Mouse (Mus musculus) limb, embryonic 14.5 days (tissue): ENCODE results near the gene Hmgn1. TPM values are rescaled to one million over a fixed set of nuclear protein-coding genes. Genes with fewer than 3 reads are reported as not detected.

Source experiments
- ATAC-seq: fragments of 200-750 bp; cut with Nextera tagmentation; 2 replicates; pipeline ENCODE4 v1.8.0; 2017; ENCODE audit warnings: low read depth, moderate number of reproducible peaks, moderate TSS enrichment; ENCODE audit not compliant: low FRiP score
- DNase-seq: peaks from one replicate; pipeline ENCODE4 v3.0.0-alpha.2; 2015; ENCODE audit warnings: low spot score
- H3K27ac ChIP-seq: fragments of 300-500 bp; sonication (generic); replicated peaks from 2 replicates; pipeline ENCODE4 v1.5.1; 2014; ENCODE audit warnings: low read depth, mild to moderate bottlenecking, low read length, moderate library complexity, mixed read lengths
- H3K27me3 ChIP-seq: fragments of 300-500 bp; sonication (generic); 2 replicates; pipeline ENCODE4 v1.6.1; 2014; ENCODE audit warnings: low read length, mixed read lengths; ENCODE audit not compliant: control insufficient read depth, insufficient read depth
- H3K36me3 ChIP-seq: fragments of 300-500 bp; sonication (generic); 2 replicates; pipeline ENCODE4 v1.6.1; 2014; ENCODE audit warnings: mild to moderate bottlenecking, low read length, moderate library complexity, mixed read lengths; ENCODE audit not compliant: control insufficient read depth, insufficient read depth
- H3K4me1 ChIP-seq: fragments of 300-500 bp; sonication (generic); 2 replicates; pipeline ENCODE4 v1.6.1; 2014; ENCODE audit warnings: antibody characterized with exemption, low read length, mixed read lengths; ENCODE audit not compliant: control insufficient read depth, insufficient read depth
- H3K4me2 ChIP-seq: fragments of 300-500 bp; sonication (generic); replicated peaks from 2 replicates; pipeline ENCODE4 v1.6.1; 2014; ENCODE audit warnings: low read depth, mild to moderate bottlenecking, low read length, moderate library complexity; ENCODE audit not compliant: severe bottlenecking
- H3K4me3 ChIP-seq: fragments of 300-500 bp; sonication (generic); replicated peaks from 2 replicates; pipeline ENCODE4 v1.5.1; 2014; ENCODE audit warnings: low read length
- H3K9ac ChIP-seq: fragments of 300-500 bp; sonication (generic); 2 replicates; pipeline ENCODE4 v1.6.1; 2014; ENCODE audit warnings: mild to moderate bottlenecking, low read depth, low read length, moderate library complexity; ENCODE audit not compliant: severe bottlenecking
- H3K9me3 ChIP-seq: fragments of 300-500 bp; sonication (generic); 2 replicates; pipeline ENCODE4 v1.6.1; 2016; ENCODE audit warnings: low read length; ENCODE audit not compliant: control insufficient read depth
- POLR2A ChIP-seq: fragments of 200-500 bp; IDR thresholded peaks from 2 replicates; pipeline ENCODE4 v1.8.0; 2012; ENCODE audit warnings: inconsistent platforms, mild to moderate bottlenecking, moderate library complexity, borderline replicate concordance; ENCODE audit not compliant: insufficient read depth, insufficient read length; ENCODE audit errors: extremely low read depth
- WGBS: fragments of 180-500 bp; shearing (Covaris S2); extraction: QIAGEN DNeasy Blood & Tissue Kit; methylation state at CpG from one replicate; pipeline ENCODE4 v1.1.7; 2014; 5-methylcytosine and 5-hydroxymethylcytosine counted together
- polyA plus RNA-seq, 2 experiments: library from polyadenylated mRNA; depleted of rRNA in 1 of 2; stranded (reverse) in 1 of 2; unstranded in 1 of 2; fragments of >200 nt; fragmentation: Nextera tagmentation in 1 of 2; extraction: Ambion mirVana in 1 of 2; gene quantifications; 2 replicates each; pipeline versions ENCODE4 v1.2.1 to v1.2.3; 2012 to 2014

Hmgn1 gene
- polyA plus RNA-seq, 2 experiments = 371 to 661 TPM

- no peak overlapping the region for H3K4me2 ChIP-seq
- peaks cover 7% of the 10 kb centered on the region for H3K4me1 ChIP-seq
- DNase-seq (no peak), ATAC-seq (no peak)
- H3K9me3 ChIP-seq = no peaks in the 10 kb centered on the region
- no peak for TF ChIP-seq POLR2A
- peaks cover 11% of the 10 kb centered on the region; the same call in 1 of the 2 replicates for H3K36me3 ChIP-seq
- no peaks in the 10 kb centered on the region for H3K27me3 ChIP-seq
- WGBS = 90% methylated on average over 11 of the region's 11 CpGs
- no peak overlapping the region for H3K4me3 ChIP-seq
- H3K9ac ChIP-seq = no peak overlapping the region
- no peak overlapping the region for H3K27ac ChIP-seq
These were observed 29.6 kb upstream of the Hmgn1 start for GRCm38 (mm10) chr16:96157171-96157570.

- DNase-seq (no peak), ATAC-seq (no peak)
- Histone ChIP-seq H3K27ac (no peak overlapping the region), H3K4me1 (peaks cover 7% of the 10 kb centered on the region), H3K9ac (no peak overlapping the region), H3K36me3 (peaks cover 11% of the 10 kb centered on the region; the same call in 1 of the 2 replicates), H3K4me2 (no peak overlapping the region), H3K4me3 (no peak overlapping the region), H3K27me3 (no peaks in the 10 kb centered on the region), H3K9me3 (no peaks in the 10 kb centered on the region)
- TF ChIP-seq POLR2A = no peak
- 85% methylated on average over 8 of the region's 8 CpGs for WGBS
These were observed 28.5 kb upstream of the Hmgn1 start for GRCm38 (mm10) chr16:96156019-96156418.

GRCm38 (mm10) chr16:96154476-96154875 lies 26.9 kb upstream of the Hmgn1 start:
- Histone ChIP-seq H3K9ac (no peak overlapping the region), H3K4me1 (peaks cover 7% of the 10 kb centered on the region; the same call in 1 of the 2 replicates), H3K9me3 (no peaks in the 10 kb centered on the region), H3K27me3 (no peaks in the 10 kb centered on the region), H3K4me3 (no peak overlapping the region), H3K36me3 (peaks cover 11% of the 10 kb centered on the region; the same call in 1 of the 2 replicates), H3K27ac (no peak overlapping the region), H3K4me2 (no peak overlapping the region)
- no peak for DNase-seq
- no peak for ATAC-seq
- 87% methylated on average over 2 of the region's 2 CpGs for WGBS
- no peak for TF ChIP-seq POLR2A

GRCm38 (mm10) chr16:96151551-96151950 lies 24.0 kb upstream of the Hmgn1 start:
- Histone ChIP-seq H3K9ac (no peak overlapping the region), H3K9me3 (no peaks in the 10 kb centered on the region), H3K27ac (no peak overlapping the region), H3K36me3 (peaks cover 13% of the 10 kb centered on the region), H3K4me2 (no peak overlapping the region), H3K4me3 (no peak overlapping the region), H3K27me3 (no peaks in the 10 kb centered on the region), H3K4me1 (no peaks in the 10 kb centered on the region)
- TF ChIP-seq POLR2A = no peak
- DNase-seq = peak; percentile 56
- ATAC-seq = peak; percentile 51; the same call in 1 of the 2 replicates
- 24% methylated on average over 9 of the region's 9 CpGs for WGBS

- no peak for TF ChIP-seq POLR2A
- Histone ChIP-seq H3K36me3 (peaks cover 13% of the 10 kb centered on the region), H3K4me2 (no peak overlapping the region), H3K4me3 (no peak overlapping the region), H3K27me3 (no peaks in the 10 kb centered on the region), H3K27ac (no peak overlapping the region), H3K4me1 (peaks cover 5% of the 10 kb centered on the region), H3K9me3 (no peaks in the 10 kb centered on the region), H3K9ac (no peak overlapping the region)
- ATAC-seq (no peak), DNase-seq (no peak)
- 71% methylated on average over 4 of the region's 4 CpGs for WGBS
These were observed 23.5 kb upstream of the Hmgn1 start for GRCm38 (mm10) chr16:96150995-96151394.

- H3K4me3 ChIP-seq = no peak overlapping the region
- H3K36me3 ChIP-seq = peaks cover 11% of the 10 kb centered on the region; the same call in 1 of the 2 replicates
- H3K27ac ChIP-seq = no peak overlapping the region
- ATAC-seq = no peak
- no peak overlapping the region for H3K9ac ChIP-seq
- H3K4me1 ChIP-seq = peaks cover 8% of the 10 kb centered on the region
- DNase-seq = no peak
- TF ChIP-seq POLR2A = no peak
- H3K27me3 ChIP-seq = no peaks in the 10 kb centered on the region
- no peak overlapping the region for H3K4me2 ChIP-seq
- no peaks in the 10 kb centered on the region for H3K9me3 ChIP-seq
- 69% methylated on average over 9 of the region's 9 CpGs for WGBS
These were observed 21.8 kb upstream of the Hmgn1 start for GRCm38 (mm10) chr16:96149311-96149710.
